Mouse (Mus musculus) heart, embryonic 10.5 days (tissue): Measurements from ENCODE around the gene Taar8c. TPM values are rescaled to one million over a fixed set of nuclear protein-coding genes. Genes with fewer than 3 reads are reported as not detected.
"Not testable (repeated sequence)": the region's sequence is repeated elsewhere in the genome, so short reads cannot be mapped to it uniquely, and the experiment has no call there.

Experiments used
- DNase-seq: peaks from one replicate; pipeline ENCODE4 v3.0.0-alpha.2; 2017; ENCODE audit warnings: low spot score
- H3K27ac ChIP-seq: fragments of 300-500 bp; sonication (generic); 2 replicates; pipeline ENCODE4 v1.5.1; 2016; ENCODE audit warnings: mild to moderate bottlenecking
- H3K27me3 ChIP-seq: fragments of 300-500 bp; sonication (generic); 2 replicates; pipeline ENCODE4 v1.6.1; 2016; ENCODE audit warnings: mild to moderate bottlenecking; ENCODE audit not compliant: poor library complexity, insufficient read depth, severe bottlenecking
- H3K36me3 ChIP-seq: fragments of 300-500 bp; sonication (generic); 2 replicates; pipeline ENCODE4 v1.6.1; 2016; ENCODE audit warnings: mild to moderate bottlenecking, moderate library complexity
- H3K4me1 ChIP-seq: fragments of 300-500 bp; sonication (generic); 2 replicates; pipeline ENCODE4 v1.6.1; 2016; ENCODE audit warnings: mild to moderate bottlenecking
- H3K4me3 ChIP-seq: fragments of 300-500 bp; sonication (generic); 2 replicates; pipeline ENCODE4 v1.5.1; 2016; ENCODE audit warnings: mild to moderate bottlenecking, moderate library complexity
- H3K9me3 ChIP-seq: fragments of 300-500 bp; sonication (generic); 2 replicates; pipeline ENCODE4 v1.6.1; 2016; ENCODE audit warnings: mild to moderate bottlenecking, moderate library complexity
- WGBS: fragments of 180-500 bp; shearing (Covaris S2); methylation state at CpG from one replicate; pipeline ENCODE4 v1.1.7; 2016; 5-methylcytosine and 5-hydroxymethylcytosine counted together
- polyA plus RNA-seq: library from polyadenylated mRNA; unstranded; fragments of >200 nt; fragmentation: Nextera tagmentation; extraction: Ambion mirVana; gene quantifications from 2 replicates; pipeline ENCODE4 v1.2.1, GENCODE M21; 2016

Taar8c gene
- polyA plus RNA-seq, 1 experiment from 2014 or later = not detected

DNA sequence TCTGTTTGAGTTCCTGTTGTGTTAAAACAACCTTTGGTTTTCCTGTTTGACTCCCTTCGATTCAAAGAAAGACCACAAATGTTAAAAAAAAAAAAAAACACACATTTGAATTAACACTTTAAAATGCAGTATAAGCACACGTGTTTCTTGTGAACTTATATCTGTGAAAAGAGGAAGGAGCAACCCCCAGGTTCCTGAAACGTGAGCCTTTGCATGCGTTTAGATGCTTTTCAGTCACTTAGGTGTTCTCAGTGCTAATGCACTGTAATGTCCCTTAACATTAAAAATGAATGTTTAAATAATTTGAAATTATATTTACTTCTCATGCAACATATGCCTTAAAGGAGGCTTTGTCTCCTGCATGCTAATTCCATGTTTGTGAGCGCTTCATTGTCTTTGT lies 6.0 kb upstream of the Taar8c start:
- H3K4me1 ChIP-seq = no peaks in the 10 kb centered on the region
- H3K9me3 ChIP-seq = no peaks in the 10 kb centered on the region
- no peak for DNase-seq

GRCm38 (mm10) chr10:24103299-24103698 lies 1.6 kb upstream of the Taar8c start:
- H3K9me3 ChIP-seq = not testable (repeated sequence)
- WGBS = 21% methylated on average over 1 of the region's 1 CpGs

More for the DNA sequence above, 6.0 kb upstream of the Taar8c start:
- no peak overlapping the region for H3K27ac ChIP-seq
- no peaks in the 10 kb centered on the region for H3K27me3 ChIP-seq
- no peak overlapping the region for H3K4me3 ChIP-seq
- 65% methylated on average over 5 of the region's 5 CpGs for WGBS
- no peaks in the 10 kb centered on the region for H3K36me3 ChIP-seq

GRCm38 (mm10) chr10:24097010-24097409 lies 4.7 kb downstream of the Taar8c start:
- WGBS = 65% methylated on average over 2 of the region's 2 CpGs
- not testable (repeated sequence) for H3K4me1 ChIP-seq

More at GRCm38 (mm10) chr10:24103299-24103698, 1.6 kb upstream of the Taar8c start:
- not testable (repeated sequence) for H3K36me3 ChIP-seq, DNase-seq, H3K4me1 ChIP-seq, H3K27ac ChIP-seq, H3K4me3 ChIP-seq, H3K27me3 ChIP-seq

GRCm38 (mm10) chr10:24092194-24092593 lies 9.5 kb downstream of the Taar8c start, which contains the start of gene Taar8b:
Gene Taar8b (minus strand): TSS chr10:24092294.
- WGBS = 64% methylated on average over 2 of the region's 2 CpGs

More at GRCm38 (mm10) chr10:24097010-24097409, 4.7 kb downstream of the Taar8c start:
- DNase-seq, H3K4me3 ChIP-seq, H3K27me3 ChIP-seq, H3K27ac ChIP-seq, H3K36me3 ChIP-seq, H3K9me3 ChIP-seq: not testable (repeated sequence)

DNA sequence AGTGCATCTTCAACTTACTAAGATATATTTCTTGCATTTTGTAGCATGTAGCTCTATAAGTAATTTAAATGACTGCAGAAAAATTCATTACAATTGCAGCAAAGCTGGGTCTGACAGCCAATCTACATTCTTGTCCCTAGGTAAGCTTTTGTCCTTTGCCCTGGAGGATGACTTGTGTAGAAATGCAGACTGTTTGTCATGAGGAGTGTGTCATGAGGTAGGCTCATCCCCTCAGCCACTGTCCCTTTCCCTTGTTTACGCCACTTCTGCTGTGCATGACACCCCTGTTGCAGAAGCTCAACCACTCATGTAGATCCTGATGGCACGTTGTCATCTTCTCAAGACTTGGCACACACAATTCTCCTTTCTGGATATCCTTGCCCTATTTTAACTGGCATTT lies 14.5 kb downstream of the Taar8c start:
- Histone ChIP-seq H3K27me3 (no peaks in the 10 kb centered on the region), H3K36me3 (no peaks in the 10 kb centered on the region), H3K9me3 (no peaks in the 10 kb centered on the region), H3K4me3 (no peak overlapping the region), H3K4me1 (no peaks in the 10 kb centered on the region), H3K27ac (no peak overlapping the region)
- WGBS = 82% methylated on average over 2 of the region's 2 CpGs
- no peak for DNase-seq

More at GRCm38 (mm10) chr10:24092194-24092593, 9.5 kb downstream of the Taar8c start, which contains the start of gene Taar8b:
- no peak within 1 kb of the TSS for H3K4me3 ChIP-seq
- no peaks in the 10 kb centered on the region for H3K27me3 ChIP-seq
- no peaks in the 10 kb centered on the region for H3K9me3 ChIP-seq
- DNase-seq = no peak
- no peaks in the 10 kb centered on the region for H3K36me3 ChIP-seq
- H3K27ac ChIP-seq = no peak within 1 kb of the TSS
- H3K4me1 ChIP-seq = no peaks in the 10 kb centered on the region

DNA sequence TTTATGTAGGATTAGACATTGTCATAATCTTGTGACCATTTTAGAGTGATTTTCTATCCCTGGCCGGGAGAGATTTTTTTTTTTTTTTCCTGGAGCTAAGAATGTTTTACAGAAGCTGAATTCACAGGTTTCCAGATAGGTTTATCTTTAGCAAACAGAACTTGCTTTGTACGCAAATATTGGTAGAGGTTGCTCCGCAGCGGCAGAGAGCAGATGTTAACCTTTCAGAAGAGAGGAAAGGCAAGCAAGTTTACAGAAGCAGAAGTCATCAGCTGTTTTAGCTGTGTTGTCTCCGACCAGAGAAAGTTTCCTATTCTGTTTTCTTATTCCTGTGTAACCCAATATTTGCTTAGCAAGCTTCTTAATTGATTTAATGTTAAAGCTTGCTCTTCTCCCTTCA lies 15.2 kb downstream of the Taar8c start:
- 53% methylated on average over 5 of the region's 5 CpGs for WGBS
- Histone ChIP-seq H3K27ac (no peak overlapping the region), H3K4me1 (no peaks in the 10 kb centered on the region), H3K27me3 (no peaks in the 10 kb centered on the region), H3K9me3 (no peaks in the 10 kb centered on the region), H3K4me3 (no peak overlapping the region), H3K36me3 (no peaks in the 10 kb centered on the region)
- no peak for DNase-seq

- 73% methylated on average over 5 of the region's 5 CpGs for WGBS
These were observed 15.8 kb downstream of the Taar8c start for GRCm38 (mm10) chr10:24085936-24086335.

GRCm38 (mm10) chr10:24080166-24080565 lies 21.5 kb downstream of the Taar8c start:
- no peaks in the 10 kb centered on the region for H3K36me3 ChIP-seq
- 35% methylated on average over 3 of the region's 3 CpGs for WGBS
- no peak overlapping the region for H3K27ac ChIP-seq
- no peaks in the 10 kb centered on the region for H3K4me1 ChIP-seq
- DNase-seq = no peak
- H3K9me3 ChIP-seq = no peaks in the 10 kb centered on the region
- H3K27me3 ChIP-seq = no peaks in the 10 kb centered on the region
- no peak overlapping the region for H3K4me3 ChIP-seq

More at GRCm38 (mm10) chr10:24085936-24086335, 15.8 kb downstream of the Taar8c start:
- H3K4me1 ChIP-seq = no peaks in the 10 kb centered on the region
- H3K27ac ChIP-seq = no peak overlapping the region
- no peaks in the 10 kb centered on the region for H3K27me3 ChIP-seq
- no peak overlapping the region for H3K4me3 ChIP-seq
- no peak for DNase-seq
- no peaks in the 10 kb centered on the region for H3K9me3 ChIP-seq
- H3K36me3 ChIP-seq = no peaks in the 10 kb centered on the region

DNA sequence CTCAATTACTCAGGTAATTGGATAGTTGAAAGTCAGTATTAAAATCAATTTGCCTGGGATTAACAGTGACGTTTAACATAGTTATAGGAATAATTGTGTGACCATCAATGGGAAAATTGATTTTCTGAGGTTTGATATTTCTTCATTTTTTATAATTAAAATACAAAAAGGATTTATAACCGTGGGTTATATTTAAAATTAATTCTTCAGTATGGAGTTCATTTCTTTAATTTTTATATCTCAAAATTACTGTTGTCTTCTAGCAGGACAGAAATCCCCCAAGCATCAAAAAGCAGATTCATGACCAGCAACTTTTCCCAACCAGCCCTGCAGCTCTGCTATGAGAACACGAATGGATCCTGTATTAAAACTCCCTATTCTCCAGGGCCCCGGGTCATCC lies 25.5 kb downstream of the Taar8c start, which contains the start of gene Taar8a:
TSS of gene Taar8a (plus strand) at position 301 of the 400 bp plus-strand sequence.
- WGBS = 79% methylated on average over 2 of the region's 4 CpGs
- DNase-seq, H3K27me3 ChIP-seq, H3K36me3 ChIP-seq, H3K4me3 ChIP-seq, H3K27ac ChIP-seq, H3K4me1 ChIP-seq, H3K9me3 ChIP-seq: not testable (repeated sequence)

GRCm38 (mm10) chr10:24074751-24075150 lies 27.0 kb downstream of the Taar8c start:
- not testable (repeated sequence) for H3K9me3 ChIP-seq, H3K4me3 ChIP-seq, H3K4me1 ChIP-seq, H3K36me3 ChIP-seq, DNase-seq, H3K27ac ChIP-seq, H3K27me3 ChIP-seq
- WGBS = 38% methylated on average over 2 of the region's 2 CpGs

DNA sequence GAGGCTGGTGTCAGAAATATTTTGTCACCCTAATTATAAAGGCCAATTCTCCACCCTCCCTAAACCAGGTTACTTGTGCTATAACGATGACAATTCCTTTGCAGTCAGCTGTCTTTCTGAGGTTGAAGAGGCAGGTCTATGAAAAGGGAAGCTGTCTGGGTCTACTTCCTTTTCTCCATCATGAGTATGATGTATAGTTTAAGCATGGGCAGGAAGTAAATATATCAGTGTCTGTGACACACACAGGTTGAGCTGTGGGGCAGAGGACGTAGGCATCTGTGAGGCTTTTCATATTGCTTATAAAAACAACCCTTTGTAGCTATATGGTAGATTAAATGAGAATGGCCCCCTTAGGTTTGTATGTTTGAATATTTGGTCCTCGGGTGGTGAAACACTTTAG lies 42.7 kb downstream of the Taar8c start:
- Histone ChIP-seq H3K4me3 (no peak overlapping the region), H3K36me3 (no peaks in the 10 kb centered on the region), H3K27ac (no peak overlapping the region), H3K9me3 (no peaks in the 10 kb centered on the region), H3K4me1 (no peaks in the 10 kb centered on the region), H3K27me3 (no peaks in the 10 kb centered on the region)
- no peak for DNase-seq
- WGBS = 82% methylated on average over 3 of the region's 3 CpGs

DNA sequence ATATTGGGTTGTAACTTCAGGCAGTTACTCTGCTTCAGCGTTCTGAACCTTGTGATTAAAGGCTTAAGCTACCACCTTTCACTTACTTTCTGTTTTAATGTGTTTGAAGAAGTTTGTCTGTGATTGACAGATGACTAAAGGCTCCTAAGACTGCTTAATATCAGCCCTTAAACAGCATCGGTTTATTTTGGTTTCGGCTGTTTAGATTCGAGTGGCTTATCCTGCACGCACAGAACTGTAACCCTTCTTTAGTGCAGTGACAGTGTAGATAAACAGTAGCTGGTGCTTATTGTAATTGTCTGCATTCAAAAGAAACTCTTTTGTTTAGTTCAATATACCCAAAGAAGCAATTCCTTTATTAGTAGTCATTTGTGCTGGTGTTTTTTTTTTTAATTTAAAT lies 49.7 kb downstream of the Taar8c start:
- no peaks in the 10 kb centered on the region for H3K36me3 ChIP-seq
- H3K9me3 ChIP-seq = no peaks in the 10 kb centered on the region
- no peak overlapping the region for H3K27ac ChIP-seq
- H3K4me3 ChIP-seq = no peak overlapping the region
- WGBS = 28% methylated on average over 5 of the region's 5 CpGs
- H3K4me1 ChIP-seq = no peaks in the 10 kb centered on the region
- no peaks in the 10 kb centered on the region for H3K27me3 ChIP-seq
- no peak for DNase-seq
